Mouse (Mus musculus): ENCODE results near the gene Fignl1. TPM values are rescaled to one million over a fixed set of nuclear protein-coding genes. Genes with fewer than 3 reads are reported as not detected.

Fignl1 gene
- polyA plus RNA-seq, 1 experiment from 2014 or later = 61.7 TPM

- no peak overlapping the region; the same call in 1 of the 2 replicates for H3K4me3 ChIP-seq (ENCODE audit: low read depth, low read length)
- no peaks in the 10 kb centered on the region for H3K27me3 ChIP-seq (replicated peaks; ENCODE audit: control insufficient read depth, insufficient read depth, low read length)
- ATAC-seq (replicated peaks; ENCODE audit: low FRiP score, low TSS enrichment, low read depth) = peak; percentile 93
- WGBS = under 1% methylated on average over 8 of the region's 8 CpGs
- H3K27ac ChIP-seq (ENCODE audit: low read depth) = no peak overlapping the region
- peak overlapping the region; percentile 32 for H3K4me2 ChIP-seq (ENCODE audit: low read length)
- H3K9me3 ChIP-seq (ENCODE audit: control insufficient read depth, low read length) = no peaks in the 10 kb centered on the region
- peak; percentile 89 for DNase-seq (ENCODE audit: low spot score)
- H3K4me1 ChIP-seq (replicated peaks; ENCODE audit: control insufficient read depth, insufficient read depth, low read length) = no peaks in the 10 kb centered on the region
- no peak overlapping the region for H3K9ac ChIP-seq (ENCODE audit: low read length)
- H3K36me3 ChIP-seq (ENCODE audit: control insufficient read depth, insufficient read depth, low read length) = no peaks in the 10 kb centered on the region
Measured at GRCm38 (mm10) chr11:11788521-11788974, 20.2 kb downstream of the Fignl1 start.

DNA sequence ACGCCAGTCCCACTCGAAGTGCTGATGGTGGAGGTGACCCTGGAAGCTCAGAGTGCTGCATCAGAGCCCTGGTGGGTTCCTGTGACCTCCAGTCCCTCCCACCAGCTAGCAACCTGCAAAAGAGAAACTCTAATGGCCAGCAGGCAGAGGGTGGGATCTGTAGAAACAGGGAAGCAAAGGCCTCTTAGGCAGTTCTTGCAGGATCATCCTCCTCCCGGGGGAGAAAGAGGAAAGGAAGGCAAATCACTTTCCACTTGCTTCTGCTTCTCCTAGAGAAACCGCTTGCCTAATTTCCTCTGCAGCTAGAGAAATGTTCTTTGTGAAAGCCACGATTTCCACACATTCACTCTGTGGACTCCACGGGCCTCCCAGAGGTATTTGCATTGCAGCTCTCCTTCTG, 23.3 kb downstream of the Fignl1 start:
- H3K36me3 ChIP-seq (ENCODE audit: control insufficient read depth, insufficient read depth, low read length) = no peaks in the 10 kb centered on the region
- WGBS = 67% methylated on average over 6 of the region's 6 CpGs
- no peak for DNase-seq (ENCODE audit: low spot score)

DNA sequence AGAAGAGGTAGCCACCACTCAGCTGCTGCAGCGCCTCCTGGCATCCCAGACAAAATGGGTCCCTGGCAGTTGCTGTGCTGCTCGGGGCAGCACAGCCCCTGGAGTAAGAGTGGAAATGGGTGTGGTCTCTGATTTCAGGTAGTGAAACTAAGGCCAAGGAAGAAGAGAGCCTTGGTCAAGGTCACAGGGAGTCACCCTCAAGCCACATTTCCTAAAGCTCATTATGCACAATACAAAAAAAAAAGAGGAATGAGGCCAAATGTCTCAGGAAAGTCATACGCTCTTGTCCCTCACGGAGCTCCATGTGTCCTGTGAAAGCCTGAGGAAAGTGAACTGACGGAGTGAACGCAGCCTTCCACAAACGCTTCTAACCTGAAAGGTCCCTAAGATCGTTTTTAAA, 27.0 kb downstream of the Fignl1 start:
- no peak for ATAC-seq (replicated peaks; ENCODE audit: low FRiP score, low TSS enrichment, low read depth)
- Histone ChIP-seq H3K4me1 (replicated peaks; ENCODE audit: control insufficient read depth, insufficient read depth, low read length) (no peaks in the 10 kb centered on the region), H3K27me3 (replicated peaks; ENCODE audit: control insufficient read depth, insufficient read depth, low read length) (no peaks in the 10 kb centered on the region), H3K9ac (ENCODE audit: low read length) (no peak overlapping the region), H3K27ac (ENCODE audit: low read depth) (no peak overlapping the region), H3K4me2 (ENCODE audit: low read length) (no peak overlapping the region), H3K36me3 (ENCODE audit: control insufficient read depth, insufficient read depth, low read length) (no peaks in the 10 kb centered on the region), H3K4me3 (ENCODE audit: low read depth, low read length) (no peak overlapping the region), H3K9me3 (ENCODE audit: control insufficient read depth, low read length) (no peaks in the 10 kb centered on the region)
- no peak for DNase-seq (ENCODE audit: low spot score)
- 79% methylated on average over 8 of the region's 8 CpGs for WGBS

More for the DNA sequence above, 23.3 kb downstream of the Fignl1 start:
- H3K4me3 ChIP-seq (ENCODE audit: low read depth, low read length) = no peak overlapping the region
- no peaks in the 10 kb centered on the region for H3K9me3 ChIP-seq (ENCODE audit: control insufficient read depth, low read length)
- H3K4me2 ChIP-seq (ENCODE audit: low read length) = no peak overlapping the region
- ATAC-seq (replicated peaks; ENCODE audit: low FRiP score, low TSS enrichment, low read depth) = no peak
- H3K27ac ChIP-seq (ENCODE audit: low read depth) = no peak overlapping the region
- H3K4me1 ChIP-seq (replicated peaks; ENCODE audit: control insufficient read depth, insufficient read depth, low read length) = no peaks in the 10 kb centered on the region
- H3K27me3 ChIP-seq (replicated peaks; ENCODE audit: control insufficient read depth, insufficient read depth, low read length) = no peaks in the 10 kb centered on the region
- no peak overlapping the region for H3K9ac ChIP-seq (ENCODE audit: low read length)

DNA sequence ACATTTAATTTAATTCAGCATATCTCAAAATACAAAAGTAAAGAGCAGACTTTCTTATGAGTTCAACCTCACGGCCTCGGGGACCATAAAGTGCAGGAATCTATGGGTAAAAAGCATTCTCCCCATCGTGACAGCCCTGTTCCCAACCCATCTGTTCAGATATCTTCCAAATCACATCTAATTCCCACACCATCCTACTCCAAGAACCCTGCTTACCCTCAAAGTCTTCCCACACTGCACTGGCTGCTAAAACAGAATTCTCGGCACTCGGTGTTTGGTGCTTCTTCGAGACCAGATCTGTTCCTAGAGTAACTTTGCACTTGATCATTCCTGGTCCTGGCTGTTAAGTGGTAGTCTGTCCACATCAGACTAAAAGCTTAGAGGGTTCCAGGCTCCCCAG, 30.4 kb downstream of the Fignl1 start:
- Histone ChIP-seq H3K9me3 (ENCODE audit: control insufficient read depth, low read length) (no peaks in the 10 kb centered on the region), H3K4me3 (ENCODE audit: low read depth, low read length) (no peak overlapping the region), H3K4me2 (ENCODE audit: low read length) (no peak overlapping the region), H3K4me1 (replicated peaks; ENCODE audit: control insufficient read depth, insufficient read depth, low read length) (no peaks in the 10 kb centered on the region), H3K27me3 (replicated peaks; ENCODE audit: control insufficient read depth, insufficient read depth, low read length) (no peaks in the 10 kb centered on the region), H3K36me3 (ENCODE audit: control insufficient read depth, insufficient read depth, low read length) (no peaks in the 10 kb centered on the region), H3K27ac (ENCODE audit: low read depth) (no peak overlapping the region), H3K9ac (ENCODE audit: low read length) (no peak overlapping the region)
- no peak for ATAC-seq (replicated peaks; ENCODE audit: low FRiP score, low TSS enrichment, low read depth)
- DNase-seq (ENCODE audit: low spot score) = no peak
- 92% methylated on average over 6 of the region's 6 CpGs for WGBS

- Histone ChIP-seq H3K4me3 (ENCODE audit: low read depth, low read length) (no peak overlapping the region), H3K36me3 (ENCODE audit: control insufficient read depth, insufficient read depth, low read length) (no peaks in the 10 kb centered on the region), H3K4me2 (ENCODE audit: low read length) (no peak overlapping the region), H3K9ac (ENCODE audit: low read length) (no peak overlapping the region), H3K4me1 (replicated peaks; ENCODE audit: control insufficient read depth, insufficient read depth, low read length) (no peaks in the 10 kb centered on the region), H3K27ac (ENCODE audit: low read depth) (no peak overlapping the region), H3K9me3 (ENCODE audit: control insufficient read depth, low read length) (no peaks in the 10 kb centered on the region), H3K27me3 (replicated peaks; ENCODE audit: control insufficient read depth, insufficient read depth, low read length) (no peaks in the 10 kb centered on the region)
- no peak for ATAC-seq (replicated peaks; ENCODE audit: low FRiP score, low TSS enrichment, low read depth)
- DNase-seq (ENCODE audit: low spot score) = no peak
- 81% methylated on average over 2 of the region's 2 CpGs for WGBS
Measured at GRCm38 (mm10) chr11:11777796-11778195, 31.0 kb downstream of the Fignl1 start.

- WGBS = 61% methylated on average over 3 of the region's 3 CpGs
- H3K4me3 ChIP-seq (ENCODE audit: low read depth, low read length) = no peak overlapping the region
- H3K4me2 ChIP-seq (ENCODE audit: low read length) = no peak overlapping the region
- H3K27ac ChIP-seq (ENCODE audit: low read depth) = no peak overlapping the region
- H3K9ac ChIP-seq (ENCODE audit: low read length) = no peak overlapping the region
- H3K4me1 ChIP-seq (replicated peaks; ENCODE audit: control insufficient read depth, insufficient read depth, low read length) = no peaks in the 10 kb centered on the region
- DNase-seq (ENCODE audit: low spot score) (no peak), ATAC-seq (replicated peaks; ENCODE audit: low FRiP score, low TSS enrichment, low read depth) (no peak)
- no peaks in the 10 kb centered on the region for H3K9me3 ChIP-seq (ENCODE audit: control insufficient read depth, low read length)
- no peaks in the 10 kb centered on the region for H3K36me3 ChIP-seq (ENCODE audit: control insufficient read depth, insufficient read depth, low read length)
- no peaks in the 10 kb centered on the region for H3K27me3 ChIP-seq (replicated peaks; ENCODE audit: control insufficient read depth, insufficient read depth, low read length)
Measured at GRCm38 (mm10) chr11:11777246-11777645, 31.5 kb downstream of the Fignl1 start.

GRCm38 (mm10) chr11:11776822-11777174, 32.0 kb downstream of the Fignl1 start:
- Histone ChIP-seq H3K4me1 (replicated peaks; ENCODE audit: control insufficient read depth, insufficient read depth, low read length) (no peaks in the 10 kb centered on the region), H3K4me3 (ENCODE audit: low read depth, low read length) (no peak overlapping the region), H3K9me3 (ENCODE audit: control insufficient read depth, low read length) (no peaks in the 10 kb centered on the region), H3K4me2 (ENCODE audit: low read length) (no peak overlapping the region), H3K36me3 (ENCODE audit: control insufficient read depth, insufficient read depth, low read length) (no peaks in the 10 kb centered on the region), H3K9ac (ENCODE audit: low read length) (no peak overlapping the region), H3K27me3 (replicated peaks; ENCODE audit: control insufficient read depth, insufficient read depth, low read length) (no peaks in the 10 kb centered on the region), H3K27ac (ENCODE audit: low read depth) (no peak overlapping the region)
- WGBS = 85% methylated on average over 7 of the region's 7 CpGs
- ATAC-seq (replicated peaks; ENCODE audit: low FRiP score, low TSS enrichment, low read depth) (no peak), DNase-seq (ENCODE audit: low spot score) (no peak)

GRCm38 (mm10) chr11:11776071-11776821, 32.5 kb downstream of the Fignl1 start:
- H3K4me2 ChIP-seq (ENCODE audit: low read length) = no peak overlapping the region
- H3K27me3 ChIP-seq (replicated peaks; ENCODE audit: control insufficient read depth, insufficient read depth, low read length) = no peaks in the 10 kb centered on the region
- no peak for DNase-seq (ENCODE audit: low spot score)
- H3K4me1 ChIP-seq (replicated peaks; ENCODE audit: control insufficient read depth, insufficient read depth, low read length) = no peaks in the 10 kb centered on the region
- 70% methylated on average over 4 of the region's 4 CpGs for WGBS
- no peaks in the 10 kb centered on the region for H3K9me3 ChIP-seq (ENCODE audit: control insufficient read depth, low read length)
- H3K4me3 ChIP-seq (ENCODE audit: low read depth, low read length) = no peak overlapping the region
- no peak for ATAC-seq (replicated peaks; ENCODE audit: low FRiP score, low TSS enrichment, low read depth)
- H3K9ac ChIP-seq (ENCODE audit: low read length) = no peak overlapping the region
- no peak overlapping the region for H3K27ac ChIP-seq (ENCODE audit: low read depth)
- no peaks in the 10 kb centered on the region for H3K36me3 ChIP-seq (ENCODE audit: control insufficient read depth, insufficient read depth, low read length)

DNA sequence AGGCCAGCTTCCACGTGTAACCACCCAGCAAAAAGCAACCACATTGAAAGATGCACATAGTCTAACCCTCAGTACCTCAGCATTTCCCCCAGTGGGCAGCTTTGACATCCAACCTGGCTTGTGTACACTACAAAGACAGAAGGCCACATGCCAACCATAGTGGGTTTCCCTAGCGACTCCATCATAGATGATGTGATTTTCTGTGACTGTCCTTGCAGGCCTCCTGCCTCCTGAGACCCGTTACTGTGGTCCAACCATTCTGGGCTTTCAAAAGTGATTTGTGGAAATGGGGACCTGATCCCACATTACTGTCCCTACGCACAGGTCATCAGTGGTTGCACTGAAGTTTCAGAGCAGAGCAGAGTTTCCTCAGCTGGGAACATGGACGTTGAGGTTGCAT, 33.9 kb downstream of the Fignl1 start:
- Histone ChIP-seq H3K9ac (ENCODE audit: low read length) (no peak overlapping the region), H3K27ac (ENCODE audit: low read depth) (no peak overlapping the region)

More for the DNA sequence above, 33.9 kb downstream of the Fignl1 start:
- WGBS = 86% methylated on average over 5 of the region's 5 CpGs
- no peaks in the 10 kb centered on the region for H3K36me3 ChIP-seq (ENCODE audit: control insufficient read depth, insufficient read depth, low read length)
- H3K4me3 ChIP-seq (ENCODE audit: low read depth, low read length) = no peak overlapping the region
- DNase-seq (ENCODE audit: low spot score) (no peak), ATAC-seq (replicated peaks; ENCODE audit: low FRiP score, low TSS enrichment, low read depth) (no peak)
- no peaks in the 10 kb centered on the region for H3K4me1 ChIP-seq (replicated peaks; ENCODE audit: control insufficient read depth, insufficient read depth, low read length)
- H3K27me3 ChIP-seq (replicated peaks; ENCODE audit: control insufficient read depth, insufficient read depth, low read length) = no peaks in the 10 kb centered on the region
- no peaks in the 10 kb centered on the region for H3K9me3 ChIP-seq (ENCODE audit: control insufficient read depth, low read length)
- no peak overlapping the region for H3K4me2 ChIP-seq (ENCODE audit: low read length)

Data from intestine, embryonic 14.5 days (tissue).